Mouse (Mus musculus) hindbrain, postnatal 0 days (tissue): Measurements from ENCODE around the gene Gdpgp1. TPM values are rescaled to one million over a fixed set of nuclear protein-coding genes. Genes with fewer than 3 reads are reported as not detected.

ENCODE experiments used
- ATAC-seq: fragments of 200-750 bp; cut with Nextera tagmentation; 2 replicates; pipeline ENCODE4 v1.8.0; 2017; ENCODE audit warnings: mild to moderate bottlenecking, moderate TSS enrichment, moderate library complexity
- DNase-seq: peaks from one replicate; pipeline ENCODE4 v3.0.0-alpha.2; 2015; ENCODE audit warnings: low spot score
- H3K27ac ChIP-seq: fragments of 300-500 bp; sonication (generic); 2 replicates; pipeline ENCODE4 v1.5.1; 2014; ENCODE audit warnings: mild to moderate bottlenecking
- H3K27me3 ChIP-seq: fragments of 300-500 bp; sonication (generic); 2 replicates; pipeline ENCODE4 v1.6.1; 2014; ENCODE audit warnings: low read length, mixed read lengths; ENCODE audit not compliant: insufficient read depth
- H3K36me3 ChIP-seq: fragments of 300-500 bp; sonication (generic); 2 replicates; pipeline ENCODE4 v1.6.1; 2014; ENCODE audit warnings: low read length, mixed read lengths; ENCODE audit not compliant: insufficient read depth
- H3K4me1 ChIP-seq: fragments of 300-500 bp; sonication (generic); 2 replicates; pipeline ENCODE4 v1.6.1; 2014; ENCODE audit warnings: antibody characterized with exemption, low read length, mixed read lengths; ENCODE audit not compliant: insufficient read depth
- H3K4me2 ChIP-seq: fragments of 300-500 bp; sonication (generic); 2 replicates; pipeline ENCODE4 v1.6.1; 2014; ENCODE audit warnings: low read depth, mild to moderate bottlenecking, low read length, moderate library complexity, mixed read lengths
- H3K4me3 ChIP-seq: fragments of 300-500 bp; sonication (generic); 2 replicates; pipeline ENCODE4 v1.5.1; 2014; ENCODE audit warnings: low read length
- H3K9ac ChIP-seq: fragments of 300-500 bp; sonication (generic); replicated peaks from 2 replicates; pipeline ENCODE4 v1.6.1; 2014; ENCODE audit warnings: mild to moderate bottlenecking, low read length, moderate library complexity, mixed read lengths
- H3K9me3 ChIP-seq: fragments of 300-500 bp; sonication (generic); 2 replicates; pipeline ENCODE4 v1.6.1; 2016; ENCODE audit warnings: low read length, mixed read lengths
- CTCF ChIP-seq: IDR thresholded peaks from 2 replicates; pipeline ENCODE4 v1.5.1; 2016; ENCODE audit warnings: antibody characterized with exemption, control low read depth, low read depth
- WGBS: fragments of 180-500 bp; shearing (Covaris S2); extraction: QIAGEN DNeasy Blood & Tissue Kit; methylation state at CpG from one replicate; pipeline ENCODE4 v1.1.7; 2014; 5-methylcytosine and 5-hydroxymethylcytosine counted together
- polyA plus RNA-seq: library from polyadenylated mRNA; unstranded; fragments of >200 nt; fragmentation: Nextera tagmentation; extraction: Ambion mirVana; gene quantifications from 2 replicates; pipeline ENCODE4 v1.2.1, GENCODE M21; 2015
- total RNA-seq: library from RNA; depleted of rRNA; stranded (reverse); fragments of >200 nt; gene quantifications from 2 replicates; pipeline ENCODE4 v1.2.3, GENCODE M21; 2014

The Gdpgp1 gene
- total and polyA plus RNA-seq, 2 experiments from 2014 or later, result 2.8 to 6.8 TPM

GRCm38 (mm10) chr7:80195146-80195545, 37.5 kb upstream of the Gdpgp1 start:
- H3K27ac ChIP-seq, result no peak overlapping the region
- no peak overlapping the region for H3K4me3 ChIP-seq
- DNase-seq (no peak), ATAC-seq (no peak)
- H3K4me1 ChIP-seq, result peaks cover 35% of the 10 kb centered on the region
- H3K9me3 ChIP-seq, result no peaks in the 10 kb centered on the region
- no peak overlapping the region for H3K4me2 ChIP-seq
- no peaks in the 10 kb centered on the region for H3K36me3 ChIP-seq
- whole genome bisulfite sequencing, result 89% methylated on average over 5 of the region's 5 CpGs
- H3K9ac ChIP-seq, result no peak overlapping the region
- no peaks in the 10 kb centered on the region for H3K27me3 ChIP-seq
- no peak for TF ChIP-seq CTCF

- TF ChIP-seq CTCF, result no peak
- no peak for DNase-seq
- H3K27ac ChIP-seq, result no peak overlapping the region
These were observed 36.9 kb upstream of the Gdpgp1 start for GRCm38 (mm10) chr7:80195576-80196263.

GRCm38 (mm10) chr7:80197371-80197770, 35.3 kb upstream of the Gdpgp1 start:
- H3K27me3 ChIP-seq, result no peaks in the 10 kb centered on the region
- H3K36me3 ChIP-seq, result no peaks in the 10 kb centered on the region
- peak; percentile 43 for TF ChIP-seq CTCF
- peak overlapping the region; percentile 95 for H3K27ac ChIP-seq
- no peaks in the 10 kb centered on the region for H3K9me3 ChIP-seq
- peak overlapping the region; percentile 72 for H3K4me3 ChIP-seq
- 5% methylated on average over 4 of the region's 4 CpGs for WGBS
- peak overlapping the region; percentile 81; the same call in 1 of the 2 replicates for H3K9ac ChIP-seq
- DNase-seq (peak; percentile 42), ATAC-seq (no peak)
- H3K4me2 ChIP-seq, result peak overlapping the region; percentile 77
- peaks cover 37% of the 10 kb centered on the region for H3K4me1 ChIP-seq

More at GRCm38 (mm10) chr7:80195576-80196263, 36.9 kb upstream of the Gdpgp1 start:
- no peak overlapping the region for H3K4me2 ChIP-seq
- no peak overlapping the region for H3K4me3 ChIP-seq
- 76% methylated on average over 10 of the region's 11 CpGs for WGBS
- no peak for ATAC-seq
- H3K27me3 ChIP-seq, result no peaks in the 10 kb centered on the region
- H3K4me1 ChIP-seq, result peaks cover 40% of the 10 kb centered on the region
- H3K9ac ChIP-seq, result no peak overlapping the region
- H3K9me3 ChIP-seq, result no peaks in the 10 kb centered on the region
- no peaks in the 10 kb centered on the region for H3K36me3 ChIP-seq

GRCm38 (mm10) chr7:80197941-80198778, 34.5 kb upstream of the Gdpgp1 start:
- peak overlapping the region; percentile 77 for H3K4me2 ChIP-seq
- H3K9ac ChIP-seq, result peak overlapping the region; percentile 81
- H3K27ac ChIP-seq, result peak overlapping the region; percentile 95
- no peaks in the 10 kb centered on the region for H3K36me3 ChIP-seq
- no peaks in the 10 kb centered on the region for H3K27me3 ChIP-seq
- H3K9me3 ChIP-seq, result no peaks in the 10 kb centered on the region
- TF ChIP-seq CTCF, result no peak
- WGBS, result 2% methylated on average over 60 of the region's 74 CpGs
- ATAC-seq (peak; percentile 88), DNase-seq (peak; percentile 89)
- peak overlapping the region; percentile 72 for H3K4me3 ChIP-seq
- peaks cover 38% of the 10 kb centered on the region for H3K4me1 ChIP-seq

- H3K27me3 ChIP-seq, result no peaks in the 10 kb centered on the region
- peak overlapping the region; percentile 95 for H3K27ac ChIP-seq
- H3K4me1 ChIP-seq, result peaks cover 42% of the 10 kb centered on the region
- no peaks in the 10 kb centered on the region for H3K36me3 ChIP-seq
- H3K9me3 ChIP-seq, result no peaks in the 10 kb centered on the region
- H3K4me2 ChIP-seq, result peak overlapping the region; percentile 77
- DNase-seq, result peak; percentile 47
- ATAC-seq, result no peak
- no peak for TF ChIP-seq CTCF
- under 1% methylated on average over 11 of the region's 11 CpGs for WGBS
- peak overlapping the region; percentile 72 for H3K4me3 ChIP-seq
- H3K9ac ChIP-seq, result peak overlapping the region; percentile 81
These were observed 33.8 kb upstream of the Gdpgp1 start for GRCm38 (mm10) chr7:80198863-80199262.

- Histone ChIP-seq H3K4me2 (peak overlapping the region; percentile 77), H3K36me3 (no peaks in the 10 kb centered on the region), H3K4me3 (peak overlapping the region; percentile 72), H3K9ac (peak overlapping the region; percentile 81), H3K27me3 (no peaks in the 10 kb centered on the region), H3K27ac (peak overlapping the region; percentile 95), H3K9me3 (no peaks in the 10 kb centered on the region), H3K4me1 (peaks cover 42% of the 10 kb centered on the region)
- no peak for DNase-seq
- no peak for TF ChIP-seq CTCF
- WGBS, result 26% methylated on average over 6 of the region's 6 CpGs
- no peak for ATAC-seq
These were observed 33.4 kb upstream of the Gdpgp1 start for GRCm38 (mm10) chr7:80199286-80199685.
